Mouse (Mus musculus): ENCODE results near the gene Mettl21a.

DNA sequence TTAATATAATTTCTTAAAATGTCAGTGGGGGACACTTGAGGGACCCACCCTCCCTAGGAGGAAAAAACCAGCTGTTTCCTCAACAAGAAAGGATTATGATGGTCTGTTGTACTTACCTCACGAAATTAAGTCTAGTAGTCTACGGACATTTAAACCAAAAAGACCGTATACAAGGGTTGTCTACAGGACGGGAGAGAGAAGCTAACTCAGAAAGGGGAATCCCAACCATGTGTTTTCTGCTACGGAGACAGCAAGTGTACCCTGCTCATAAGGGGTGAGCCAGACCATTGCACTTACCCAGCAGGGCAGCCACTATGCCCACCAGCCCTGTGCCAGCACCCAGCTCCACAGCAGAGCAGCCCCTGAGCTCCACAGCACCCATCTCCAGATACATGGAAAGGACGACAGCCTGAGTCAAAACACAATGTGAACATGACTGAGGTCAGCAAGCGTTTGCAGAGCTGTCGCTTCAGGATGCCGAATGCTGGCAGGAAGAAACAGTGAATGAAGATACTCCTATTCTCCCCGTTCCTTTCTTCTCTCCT, 2.2 kb downstream of the Mettl21a start:
- TF ChIP-seq GATA1 (IDR thresholded peaks at IDR 0.05; ENCODE audit: low read length) (no peak), TAL1 (IDR thresholded peaks at IDR 0.05; ENCODE audit: low read length) (no peak)

Measured in erythroblast, embryonic 14.5 days (primary cell).